Mouse (Mus musculus) CH12.LX (cell line): Measurements from ENCODE around the gene Rab3a. TPM values are rescaled to one million over a fixed set of nuclear protein-coding genes. Genes with fewer than 3 reads are reported as not detected.

Experiments
- DNase-seq: peaks from one replicate; pipeline ENCODE4 v3.0.0-alpha.2; 2013; ENCODE audit errors: extremely low read depth
- H3K27ac ChIP-seq: 2 replicates; pipeline ENCODE4 v1.5.1; 2012; ENCODE audit warnings: low read depth, mild to moderate bottlenecking, control low read depth, moderate library complexity; ENCODE audit not compliant: insufficient read depth
- H3K27me3 ChIP-seq: replicated peaks from 2 replicates; pipeline ENCODE3; 2012; ENCODE audit warnings: inconsistent platforms
- H3K36me3 ChIP-seq, 2 experiments: replicated peaks in 1 of 2; 2 replicates each; pipeline versions ENCODE3 to v1.6.1; 2012; ENCODE audit warnings: inconsistent platforms in 1 of 2, low read length in 1 of 2, mild to moderate bottlenecking in 1 of 2, mixed read lengths in 1 of 2, moderate library complexity in 1 of 2; ENCODE audit not compliant: control insufficient read depth in 1 of 2, insufficient read depth in 1 of 2
- H3K4me1 ChIP-seq, 2 experiments: 2 replicates each; pipeline ENCODE4 v1.6.1; 2012; ENCODE audit warnings: inconsistent platforms in 1 of 2, moderate library complexity in 1 of 2; ENCODE audit not compliant: insufficient read depth in 2 of 2, control insufficient read depth in 1 of 2
- H3K4me2 ChIP-seq: 2 replicates; pipeline ENCODE4 v1.6.1; 2012; ENCODE audit warnings: low read depth, mild to moderate bottlenecking, control low read depth; ENCODE audit not compliant: poor library complexity, insufficient read depth, severe bottlenecking
- H3K4me3 ChIP-seq, 3 experiments: fragments of 150-350 bp in 1 of 3; sonication (generic) in 1 of 3; replicated peaks in 1 of 3; 2 replicates each; pipeline versions ENCODE3 to v1.5.1; 2011 to 2012; ENCODE audit warnings: low read depth in 2 of 3, low read length in 2 of 3, mild to moderate bottlenecking in 2 of 3, moderate library complexity in 2 of 3, control low read depth in 1 of 3, improper control_type of control experiment in 1 of 3, inconsistent platforms in 1 of 3, mixed read lengths in 1 of 3; ENCODE audit not compliant: poor library complexity in 1 of 3
- H3K79me2 ChIP-seq: replicated peaks from 2 replicates; pipeline ENCODE4 v1.6.1; 2012; ENCODE audit warnings: mild to moderate bottlenecking, moderate library complexity; ENCODE audit not compliant: control insufficient read depth, poor library complexity, insufficient read depth, severe bottlenecking; ENCODE audit errors: extremely low read depth
- H3K9ac ChIP-seq: 2 replicates; pipeline ENCODE4 v1.6.1; 2012; ENCODE audit warnings: low read depth, mild to moderate bottlenecking, control low read depth, moderate library complexity; ENCODE audit not compliant: insufficient read depth
- H3K9me3 ChIP-seq: replicated peaks from 2 replicates; pipeline ENCODE3; 2012; ENCODE audit warnings: low read length, inconsistent platforms, mixed read lengths
- CHD1 ChIP-seq: IDR thresholded peaks from 2 replicates; pipeline ENCODE4 v1.6.1; 2012; ENCODE audit warnings: low read depth, low read length, improper control_type of control experiment, inconsistent platforms
- CTCF ChIP-seq, 2 experiments: IDR thresholded peaks in 1 of 2; conservative IDR thresholded peaks in 1 of 2; 2 replicates each; pipeline ENCODE4 v1.5.1; 2011 to 2012; ENCODE audit warnings: low read depth in 2 of 2, low read length in 2 of 2, improper control_type of control experiment in 1 of 2, inconsistent platforms in 1 of 2, mild to moderate bottlenecking in 1 of 2, moderate library complexity in 1 of 2
- ELF1 ChIP-seq: IDR thresholded peaks from 2 replicates; pipeline ENCODE4 v1.6.1; 2014; ENCODE audit warnings: low read depth, mild to moderate bottlenecking, inconsistent platforms, low read length, improper control_type of control experiment
- HCFC1 ChIP-seq: IDR thresholded peaks from 2 replicates; pipeline ENCODE4 v1.6.1; 2012; ENCODE audit warnings: low read depth, mild to moderate bottlenecking, inconsistent platforms, low read length, improper control_type of control experiment
- IRF4 ChIP-seq: IDR thresholded peaks from 2 replicates; pipeline ENCODE4 v1.6.1; 2014; ENCODE audit warnings: low read depth, mild to moderate bottlenecking, inconsistent platforms, low read length, improper control_type of control experiment
- JUN ChIP-seq: IDR thresholded peaks from 2 replicates; pipeline ENCODE4 v1.6.1; 2011; ENCODE audit warnings: low read depth, mild to moderate bottlenecking, low read length, improper control_type of control experiment, moderate library complexity; ENCODE audit not compliant: insufficient read depth
- JUND ChIP-seq: conservative IDR thresholded peaks from 2 replicates; pipeline ENCODE4 v1.6.1; 2011; ENCODE audit warnings: low read depth, low read length, improper control_type of control experiment
- KAT2A ChIP-seq: IDR thresholded peaks from 2 replicates; pipeline ENCODE4 v1.6.1; 2012; ENCODE audit warnings: low read length, improper control_type of control experiment, inconsistent platforms; ENCODE audit not compliant: insufficient replicate concordance
- MAFK ChIP-seq: IDR thresholded peaks from 2 replicates; pipeline ENCODE4 v1.6.1; 2011; ENCODE audit warnings: low read length, improper control_type of control experiment; ENCODE audit not compliant: insufficient replicate concordance
- MAX ChIP-seq: IDR thresholded peaks from 2 replicates; pipeline ENCODE4 v1.6.1; 2011; ENCODE audit warnings: low read length, improper control_type of control experiment
- NELFE ChIP-seq: IDR thresholded peaks from 2 replicates; pipeline ENCODE4 v1.6.1; 2011; ENCODE audit warnings: low read depth, low read length, improper control_type of control experiment
- PAX5 ChIP-seq: IDR thresholded peaks from 2 replicates; pipeline ENCODE4 v1.6.1; 2012; ENCODE audit warnings: low read length, inconsistent platforms, mixed read lengths
- POLR2AphosphoS2 ChIP-seq: IDR thresholded peaks from 2 replicates; pipeline ENCODE4 v1.6.1; 2011; ENCODE audit warnings: low read depth, low read length, improper control_type of control experiment
- RCOR1 ChIP-seq: conservative IDR thresholded peaks from 2 replicates; pipeline ENCODE4 v1.6.1; 2012; ENCODE audit warnings: low read depth, mild to moderate bottlenecking, inconsistent platforms, low read length, improper control_type of control experiment
- SIN3A ChIP-seq: IDR thresholded peaks from 2 replicates; pipeline ENCODE4 v1.6.1; 2012; ENCODE audit warnings: low read length, improper control_type of control experiment, inconsistent platforms
- SMC3 ChIP-seq: IDR thresholded peaks from 2 replicates; pipeline ENCODE4 v1.6.1; 2011; ENCODE audit warnings: low read depth, low read length, improper control_type of control experiment
- UBTF ChIP-seq: IDR thresholded peaks from 2 replicates; pipeline ENCODE4 v1.6.1; 2012; ENCODE audit warnings: low read depth, mild to moderate bottlenecking, inconsistent platforms, low read length, improper control_type of control experiment, moderate library complexity
- USF2 ChIP-seq: conservative IDR thresholded peaks from 2 replicates; pipeline ENCODE4 v1.6.1; 2011; ENCODE audit warnings: low read depth, low read length, improper control_type of control experiment
- ZC3H11A ChIP-seq: IDR thresholded peaks from 2 replicates; pipeline ENCODE4 v1.6.1; 2012; ENCODE audit warnings: low read depth, mild to moderate bottlenecking, inconsistent platforms, low read length, improper control_type of control experiment
- ZKSCAN1 ChIP-seq: IDR thresholded peaks from 2 replicates; pipeline ENCODE4 v1.6.1; 2012; ENCODE audit warnings: low read depth, inconsistent platforms, low read length, improper control_type of control experiment, borderline replicate concordance
- dilution Hi-C: fragments of 300-500 bp; cut with MboI; formaldehyde crosslinking; loops from 2 replicates; pipeline ENCODE4 v1.14.3; 2020; ENCODE audit warnings: low sequenced_read_pairs; ENCODE audit not compliant: extremely low pct_unique_long_range_greater_than_20kb, extremely low pct_ligation_motif_present
- in situ Hi-C: fragments of 300-500 bp; cut with MboI; formaldehyde crosslinking; loops from 3 replicates; pipeline ENCODE4 v1.14.3; 2019; ENCODE audit warnings: low sequenced_read_pairs, low pct_ligation_motif_present, low pct_unique_long_range_greater_than_20kb, mixed read lengths
- polyA plus RNA-seq: library from polyadenylated mRNA; unstranded; fragments of >175 nt; gene quantifications from 2 replicates; pipeline ENCODE4 v1.2.1, GENCODE M21; 2012; ENCODE audit warnings: low read depth; ENCODE audit not compliant: insufficient read length
- total RNA-seq, 2 experiments: library from RNA; depleted of rRNA; stranded (reverse); fragments of 300-350 nt in 1 of 2; fragments of >200 nt in 1 of 2; gene quantifications; 2 replicates each; pipeline ENCODE4 v1.2.3; 2012 to 2014

The Rab3a gene
- total and polyA plus RNA-seq, 3 experiments = 0.87 to 1.9 (median 0.99) TPM

DNA sequence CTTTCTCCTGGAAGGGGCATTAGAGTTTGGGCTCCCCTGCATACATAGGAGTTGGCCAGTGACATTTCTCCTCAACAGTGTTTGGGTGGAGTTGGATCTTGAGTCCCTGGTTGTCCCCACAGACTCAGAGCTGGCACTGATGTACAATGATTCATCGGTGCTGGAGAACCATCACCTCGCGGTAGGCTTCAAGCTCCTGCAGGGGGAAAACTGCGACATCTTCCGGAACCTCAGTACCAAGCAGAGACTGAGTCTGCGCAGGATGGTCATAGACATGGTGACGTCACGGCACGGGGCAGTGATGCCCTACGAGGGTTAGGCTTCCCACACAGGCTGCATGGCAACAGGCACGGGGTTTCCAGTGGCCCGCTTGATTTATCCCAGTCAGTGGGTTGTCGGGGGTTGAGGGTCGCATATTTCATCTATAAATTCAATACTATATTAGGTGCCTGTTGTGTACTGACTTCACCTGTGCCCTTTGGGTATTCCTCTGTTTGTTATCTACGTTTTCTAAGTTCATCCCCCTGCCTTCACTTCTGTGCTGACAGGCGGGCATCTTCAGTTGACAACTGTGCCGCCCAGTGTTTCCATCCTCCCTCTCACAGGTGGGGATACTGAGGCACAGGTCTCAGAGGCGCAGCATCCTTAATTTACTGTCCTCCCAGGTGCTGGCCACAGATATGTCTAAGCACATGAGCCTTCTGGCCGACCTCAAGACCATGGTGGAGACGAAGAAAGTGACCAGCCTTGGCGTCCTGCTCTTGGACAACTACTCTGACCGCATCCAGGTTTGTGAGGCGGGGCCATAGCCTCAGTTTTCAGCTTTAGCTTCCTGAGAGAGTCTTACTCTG lies 6.0 kb upstream of the Rab3a start:
- Histone ChIP-seq H3K9ac (no peak overlapping the region), H3K4me2 (no peak overlapping the region), H3K36me3 (peaks cover 4 to 48% of the 10 kb centered on the region in 2 experiments), H3K9me3 (no peaks in the 10 kb centered on the region), H3K79me2 (no peaks in the 10 kb centered on the region), H3K4me1 (peaks cover 3 to 29% of the 10 kb centered on the region in 2 experiments), H3K4me3 (no peak overlapping the region), H3K27me3 (no peaks in the 10 kb centered on the region), H3K27ac (no peak overlapping the region)
- TF ChIP-seq SIN3A = no peak
- TF ChIP-seq MAX = no peak
- no peak for TF ChIP-seq PAX5
- TF ChIP-seq ZC3H11A = no peak
- TF ChIP-seq HCFC1 = no peak
- no peak for TF ChIP-seq IRF4
- no peak for TF ChIP-seq SMC3
- no peak for TF ChIP-seq UBTF
- TF ChIP-seq CTCF (conservative IDR thresholded peaks at IDR 0.05 in 1 of 2, IDR thresholded peaks at IDR 0.05 in 1 of 2; ENCODE audit: low read depth in 2 of 2, low read length in 2 of 2) = no peak
- no peak for TF ChIP-seq NELFE
- no peak for TF ChIP-seq ZKSCAN1
- no peak for TF ChIP-seq POLR2AphosphoS2
- TF ChIP-seq JUN = no peak
- no peak for TF ChIP-seq JUND
- no peak for TF ChIP-seq CHD1
- in situ Hi-C loops (no loop called here), dilution Hi-C loops (no loop called here)
- no peak for DNase-seq

- Histone ChIP-seq H3K36me3 (peaks cover 4 to 45% of the 10 kb centered on the region in 2 experiments), H3K9ac (no peak overlapping the region), H3K79me2 (no peaks in the 10 kb centered on the region), H3K4me3 (no peak overlapping the region), H3K4me1 (peaks cover 3 to 36% of the 10 kb centered on the region in 2 experiments), H3K4me2 (no peak overlapping the region), H3K9me3 (no peaks in the 10 kb centered on the region), H3K27ac (no peak overlapping the region), H3K27me3 (no peaks in the 10 kb centered on the region)
- TF ChIP-seq RCOR1 (no peak), ELF1 (no peak), CTCF (conservative IDR thresholded peaks at IDR 0.05 in 1 of 2, IDR thresholded peaks at IDR 0.05 in 1 of 2; ENCODE audit: low read depth in 2 of 2, low read length in 2 of 2) (no peak), JUND (no peak), ZKSCAN1 (no peak), USF2 (no peak), CHD1 (no peak), KAT2A (no peak), MAFK (no peak), POLR2AphosphoS2 (no peak)
- in situ Hi-C loops = no loop called here
- no peak for DNase-seq
- dilution Hi-C loops = no loop called here
These were observed 5.3 kb upstream of the Rab3a start for GRCm38 (mm10) chr8:70749097-70749674.
